Mouse (Mus musculus) testis, postnatal 10 days (tissue): Measurements from ENCODE around the gene Tsen34.

Source experiments
- DNase-seq: peaks from one replicate; pipeline ENCODE4 v3.0.0; 2021; ENCODE audit warnings: low spot score

The Tsen34 gene

GRCm38 (mm10) chr7:3692382-3692986, at the start of gene Tsen34:
Gene Tsen34, plus strand, starts transcription at chr7:3692863.
- no peak for DNase-seq

GRCm38 (mm10) chr7:3643412-3643811, 49.3 kb upstream of the Tsen34 start:
- DNase-seq = no peak

GRCm38 (mm10) chr7:3643843-3644242, 48.8 kb upstream of the Tsen34 start:
- no peak for DNase-seq

DNA sequence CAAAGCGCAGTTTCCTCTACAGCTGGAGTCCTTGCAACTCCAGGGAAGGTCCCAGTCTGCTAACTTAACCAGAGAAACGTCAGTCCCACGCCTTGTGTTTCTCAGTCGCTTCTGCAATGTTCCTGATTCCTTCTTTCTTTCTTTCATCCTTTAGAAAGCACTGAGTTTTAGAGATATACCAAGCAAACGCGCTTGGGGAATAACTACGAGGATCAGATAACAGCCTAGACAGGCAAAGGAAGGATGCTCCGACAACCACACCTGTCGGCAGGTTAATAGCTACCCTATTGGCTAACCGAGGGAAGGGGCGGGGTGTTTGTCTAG, 48.4 kb upstream of the Tsen34 start:
- peak; percentile 95 for DNase-seq

DNA sequence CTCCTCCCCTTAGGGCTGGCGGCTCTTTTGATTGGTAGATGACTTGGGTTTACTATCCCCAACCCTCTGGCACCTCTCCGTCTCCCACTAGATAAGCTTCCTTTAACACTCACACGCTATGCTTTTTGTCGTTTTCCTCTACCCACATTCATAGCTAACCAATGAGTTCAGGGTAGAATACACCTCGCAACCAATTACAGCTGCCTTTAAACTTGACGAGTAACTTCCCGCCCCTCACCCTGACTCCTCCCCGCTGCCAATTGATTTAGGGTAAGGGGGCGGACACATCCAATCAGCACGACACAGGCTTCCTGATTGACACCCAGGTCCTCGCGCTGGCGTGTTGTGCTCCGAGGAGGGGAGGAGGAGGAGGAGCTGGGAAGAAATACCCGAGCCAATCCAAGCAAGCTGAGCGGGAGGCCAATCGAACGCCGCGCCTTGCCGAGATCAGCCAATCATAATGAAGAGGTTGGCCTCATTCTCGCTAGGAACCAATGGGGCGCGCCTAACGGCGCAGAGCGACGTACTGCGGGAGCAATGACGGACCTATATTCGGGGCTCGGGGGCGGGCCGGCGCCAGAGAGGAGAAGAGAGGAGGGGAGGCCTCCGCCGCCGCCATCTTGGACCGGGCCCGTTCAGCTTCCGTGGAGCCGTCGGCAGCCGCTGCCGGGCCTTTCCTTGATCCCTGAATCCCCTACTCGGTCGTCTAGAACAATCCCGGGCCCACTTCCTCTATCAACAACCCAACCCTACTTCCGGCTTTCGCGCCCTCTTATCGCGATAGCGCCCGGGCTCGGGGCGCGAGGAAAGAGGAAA, 47.8 kb upstream of the Tsen34 start, which contains the start of gene Cnot3:
Cnot3 (plus strand) TSS at position 597 of the 816 bp plus-strand sequence.
- peak; percentile 96 for DNase-seq

GRCm38 (mm10) chr7:3645488-3646025, 47.1 kb upstream of the Tsen34 start:
- peak; percentile 76 for DNase-seq

DNA sequence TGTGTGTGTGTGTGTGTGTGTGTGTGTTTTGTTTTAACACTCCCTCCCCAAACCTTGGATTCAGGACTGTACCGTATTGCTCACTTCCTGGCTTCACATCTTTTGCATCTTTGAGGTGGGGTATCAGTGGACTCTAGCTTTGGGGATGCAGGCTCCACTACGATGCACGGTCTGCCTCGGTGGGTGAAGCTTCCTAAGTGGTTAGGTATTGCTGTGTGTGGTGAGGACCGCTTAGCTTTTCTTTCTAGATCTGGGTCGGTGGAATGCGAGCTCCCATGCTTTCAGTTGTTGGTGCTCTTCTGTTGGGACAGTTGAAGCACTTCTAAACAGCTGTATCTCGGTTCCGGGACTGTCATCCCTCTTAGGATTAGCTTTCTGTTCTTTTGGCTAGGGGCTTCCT, 46.5 kb upstream of the Tsen34 start:
- DNase-seq = no peak

- no peak for DNase-seq
These were observed 46.0 kb upstream of the Tsen34 start for GRCm38 (mm10) chr7:3646641-3647040.

- DNase-seq = no peak
These were observed 35.7 kb upstream of the Tsen34 start for GRCm38 (mm10) chr7:3656966-3657365.

DNA sequence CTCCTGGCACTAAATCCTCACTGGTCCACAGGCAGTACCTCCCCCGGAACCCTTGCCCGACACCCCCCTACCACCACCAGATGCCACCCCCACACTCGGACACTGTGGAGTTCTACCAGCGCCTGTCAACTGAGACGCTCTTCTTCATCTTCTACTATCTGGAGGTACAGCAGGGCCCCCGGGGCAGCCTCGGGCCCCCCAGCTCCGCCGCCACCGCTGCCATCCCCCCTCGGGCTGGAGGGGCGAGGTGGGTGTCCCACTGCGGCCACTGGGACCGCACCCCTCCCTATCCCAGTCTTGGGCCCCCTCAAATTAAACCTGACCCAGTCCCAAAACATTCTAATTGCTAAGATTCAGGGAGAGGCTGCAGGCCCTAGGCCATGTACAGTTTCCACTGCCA, 34.1 kb upstream of the Tsen34 start:
- DNase-seq = no peak

GRCm38 (mm10) chr7:3664524-3665214, 28.0 kb upstream of the Tsen34 start:
- no peak for DNase-seq

GRCm38 (mm10) chr7:3665215-3666114, 27.2 kb upstream of the Tsen34 start, which contains the start of gene Leng1:
Gene Leng1, minus strand, starts transcription at chr7:3665840.
- DNase-seq = peak; percentile 94

DNA sequence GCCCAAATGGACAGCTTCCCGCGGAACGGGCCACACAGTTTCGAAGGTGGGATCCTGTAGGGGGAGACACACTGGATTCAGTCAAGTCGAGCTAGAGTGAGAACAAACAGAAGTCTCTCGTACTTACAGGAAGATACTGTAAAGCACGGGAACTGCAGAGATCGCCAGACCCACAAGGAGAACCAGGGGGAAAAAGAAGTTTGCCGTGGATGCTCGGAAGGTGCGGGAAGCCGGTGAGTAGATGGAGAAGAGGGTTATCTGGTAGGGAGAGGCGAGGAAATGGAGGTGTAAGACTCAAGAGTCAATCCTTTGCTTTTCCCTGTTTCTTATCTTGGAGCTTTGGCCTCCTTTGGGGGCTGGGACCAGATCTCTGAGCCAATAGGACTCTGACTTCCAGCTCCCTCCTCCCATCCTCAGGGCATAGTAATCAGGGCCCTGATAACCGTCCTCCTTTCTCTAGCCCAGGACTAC, 25.7 kb upstream of the Tsen34 start:
- DNase-seq = no peak

DNA sequence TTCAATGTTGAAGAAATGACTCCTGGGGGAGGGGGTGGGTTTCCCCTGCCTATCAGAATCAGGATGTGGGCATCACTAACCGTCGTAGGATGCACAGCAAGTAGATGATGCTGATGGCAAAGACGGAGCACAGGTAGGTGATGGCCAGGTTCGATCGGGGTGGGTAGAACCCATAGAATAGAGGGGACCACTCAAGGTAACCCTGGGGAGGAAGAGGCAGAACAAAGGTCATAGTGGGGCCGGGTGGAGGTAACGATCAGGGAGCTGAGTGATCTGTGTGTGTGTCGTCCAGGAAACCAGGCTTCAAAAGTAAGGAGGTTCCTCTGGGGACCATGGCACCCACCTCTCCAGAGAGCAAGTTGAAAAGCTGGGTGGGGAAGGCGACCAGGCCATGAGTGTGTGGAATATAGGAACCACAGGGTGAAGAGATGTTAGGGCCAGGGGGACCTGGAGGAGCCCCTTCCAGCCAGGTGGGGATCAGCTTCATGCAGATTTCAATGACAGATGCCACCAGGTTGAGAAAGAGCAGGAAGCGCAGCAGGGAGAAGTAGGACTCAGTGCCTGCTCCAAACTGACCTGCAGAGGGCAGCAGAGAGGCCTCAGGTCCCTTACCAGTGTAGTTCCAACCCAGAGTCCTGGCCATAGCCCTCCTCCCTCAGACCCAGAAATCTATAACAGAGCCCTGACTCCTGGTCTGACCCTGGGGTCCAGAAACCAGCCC, 18.0 kb upstream of the Tsen34 start:
- peak; percentile 93 for DNase-seq

DNA sequence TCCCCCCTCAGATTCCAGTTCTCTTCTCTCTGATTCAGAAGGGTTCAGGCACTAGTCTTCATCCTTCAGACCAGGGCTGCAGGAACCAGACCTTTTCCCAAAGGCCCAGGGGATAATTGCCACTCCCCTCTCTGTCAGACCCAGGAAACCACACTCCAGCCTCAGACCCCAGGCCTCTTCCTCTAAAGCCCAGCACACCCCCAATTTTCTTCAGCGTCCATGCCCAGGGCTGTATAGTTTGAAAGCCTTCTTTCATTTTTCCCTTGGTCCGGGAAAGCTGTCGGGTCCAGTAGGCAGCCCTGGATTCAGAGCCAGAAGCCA, 17.5 kb upstream of the Tsen34 start:
- DNase-seq = no peak

DNA sequence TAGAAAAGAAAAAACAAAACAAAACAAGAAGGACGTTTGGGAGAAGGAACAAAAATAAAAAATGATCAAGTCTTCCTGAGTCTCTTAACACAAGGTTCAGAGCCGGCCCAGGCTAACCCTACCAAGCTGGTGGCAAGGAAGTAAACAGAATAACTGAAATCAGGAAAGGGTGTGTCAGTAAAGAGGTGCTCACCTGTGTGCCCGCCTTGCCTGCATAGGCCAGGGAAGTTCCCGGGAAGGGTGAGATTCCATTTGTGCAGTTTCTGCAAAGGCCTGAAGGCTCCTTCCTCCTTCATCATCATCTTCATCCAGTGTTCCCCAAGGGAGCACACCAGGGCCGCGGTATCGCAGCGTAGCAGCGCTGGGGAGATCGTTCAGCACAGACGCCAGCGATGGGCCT, 16.3 kb upstream of the Tsen34 start:
- DNase-seq = no peak

GRCm38 (mm10) chr7:3677342-3677741, 15.3 kb upstream of the Tsen34 start, which contains the start of gene Tmc4:
Gene Tmc4, minus strand, starts transcription at chr7:3677553.
- DNase-seq = no peak

DNA sequence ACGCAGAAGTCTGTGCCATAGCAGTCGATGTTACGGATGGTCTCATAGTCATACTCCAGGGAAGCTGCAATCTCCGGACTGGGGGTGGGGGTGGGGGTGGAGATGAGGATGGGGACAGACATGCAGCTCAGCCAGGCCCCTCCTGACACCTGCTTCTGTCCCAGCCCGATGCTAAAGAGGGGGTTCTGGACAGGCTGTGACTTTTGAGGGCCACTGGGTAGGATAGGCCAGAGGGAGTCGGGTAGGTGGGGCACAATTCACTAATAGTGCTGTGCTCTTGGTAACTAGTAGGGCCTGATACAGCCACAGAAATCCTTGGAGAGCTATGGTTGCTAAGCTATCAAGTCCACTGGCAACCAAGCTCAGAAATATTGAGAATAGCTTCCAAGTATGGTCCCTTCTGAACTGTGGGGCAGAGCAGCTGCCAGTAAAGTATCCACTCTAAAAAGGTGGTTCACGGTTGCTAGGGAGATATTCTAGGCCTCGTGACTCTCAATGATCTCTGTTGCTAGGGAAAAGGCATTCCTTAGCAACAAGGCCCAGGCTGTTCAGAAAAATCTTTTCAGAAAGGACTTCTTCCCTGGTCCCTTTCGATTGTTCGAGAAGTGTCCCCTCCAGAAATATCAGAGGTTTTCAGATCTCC, 8.6 kb upstream of the Tsen34 start:
- no peak for DNase-seq

DNA sequence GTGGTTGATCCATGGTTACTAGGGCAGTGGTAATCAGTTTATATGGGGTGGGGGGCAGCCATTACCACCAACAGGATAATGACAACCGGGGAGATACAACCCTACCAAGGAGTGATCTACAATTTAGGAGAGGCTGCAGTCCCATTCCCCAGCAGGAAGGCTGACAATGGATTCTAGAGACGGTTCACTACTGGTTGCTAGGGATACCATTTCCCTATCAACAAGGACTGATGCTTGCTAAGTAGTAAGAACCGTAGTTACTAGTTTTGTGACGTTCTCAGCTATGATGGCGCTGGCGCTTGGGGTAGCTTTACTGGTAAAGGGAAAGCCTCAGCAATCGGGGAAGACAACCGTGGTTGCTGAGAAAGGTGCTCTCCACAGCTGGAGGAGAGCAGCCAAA, 8.0 kb upstream of the Tsen34 start:
- DNase-seq = no peak

DNA sequence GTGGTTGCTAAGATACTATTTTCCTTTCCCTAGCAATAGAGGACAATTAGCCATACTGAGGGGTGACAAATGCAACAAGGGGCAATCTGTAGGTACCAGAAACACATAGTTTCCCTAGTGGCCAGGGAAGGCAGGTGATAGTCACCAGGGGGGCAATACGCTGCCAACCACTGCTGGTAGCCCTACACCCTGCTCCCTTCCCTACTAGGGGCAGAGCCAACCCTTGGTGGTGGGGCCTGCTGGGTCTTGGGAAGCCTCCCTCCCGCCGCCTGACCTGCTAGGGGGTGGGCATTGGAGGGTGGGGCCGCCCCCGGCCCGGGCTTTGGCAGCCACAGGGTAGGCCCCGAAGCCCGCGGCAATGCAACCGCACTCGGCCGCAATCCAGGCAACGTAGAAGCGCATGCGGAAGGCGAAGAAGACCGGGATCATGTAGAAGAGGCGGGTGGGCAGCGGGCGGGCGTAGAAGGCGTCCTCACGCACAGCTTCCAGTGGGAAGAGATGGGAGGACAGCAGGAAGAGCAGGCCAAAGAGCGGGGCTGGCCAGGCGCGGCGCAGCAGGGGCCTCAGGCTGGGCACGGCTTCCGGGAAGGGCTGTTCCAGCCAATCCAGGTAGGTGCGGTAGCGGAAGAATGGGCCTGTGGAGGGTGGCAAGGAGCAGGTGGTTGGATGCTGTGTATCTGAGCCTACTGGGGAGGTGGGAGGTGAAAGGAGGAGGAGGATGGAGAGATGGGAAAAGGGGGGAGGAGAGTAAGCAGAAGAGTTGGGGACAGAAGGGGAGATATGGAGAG, 7.1 kb upstream of the Tsen34 start:
- no peak for DNase-seq
